Mouse (Mus musculus) G1E (cell line): ENCODE measurements around the gene Gpalpp1. TPM values are rescaled to one million over a fixed set of nuclear protein-coding genes. Genes with fewer than 3 reads are reported as not detected.

Experiments
- ATAC-seq: 2 replicates; pipeline ENCODE4 v1.8.0; 2016; ENCODE audit warnings: mild to moderate bottlenecking; ENCODE audit not compliant: insufficient number of reproducible peaks, poor library complexity, low FRiP score, severe bottlenecking; ENCODE audit errors: extremely low read depth
- DNase-seq: peaks from one replicate; pipeline ENCODE4 v3.0.0; 2012; ENCODE audit warnings: low spot score
- H3K27me3 ChIP-seq: 2 replicates; pipeline ENCODE4 v1.6.1; 2012; ENCODE audit warnings: mild to moderate bottlenecking, low read length, inconsistent platforms; ENCODE audit not compliant: insufficient read depth
- H3K36me3 ChIP-seq: replicated peaks from 2 replicates; pipeline ENCODE3; 2012; ENCODE audit warnings: mild to moderate bottlenecking, inconsistent platforms
- H3K4me1 ChIP-seq: 2 replicates; pipeline ENCODE4 v1.6.1; 2012; ENCODE audit warnings: low read depth, low read length, inconsistent platforms, mixed read lengths; ENCODE audit not compliant: insufficient read depth
- H3K4me3 ChIP-seq: 2 replicates; pipeline ENCODE4 v1.5.1; 2012; ENCODE audit warnings: low read depth, mild to moderate bottlenecking, inconsistent platforms, low read length, moderate library complexity, mixed read lengths
- H3K9me3 ChIP-seq: replicated peaks from 2 replicates; pipeline ENCODE4 v1.6.1; 2012; ENCODE audit warnings: inconsistent platforms
- CTCF ChIP-seq: IDR thresholded peaks from 2 replicates; pipeline ENCODE4 v1.5.1; 2012; ENCODE audit warnings: low read depth, low read length, inconsistent platforms, mixed read lengths
- GATA1 ChIP-seq: IDR thresholded peaks from 2 replicates; pipeline ENCODE4 v1.6.1; 2012; ENCODE audit warnings: borderline replicate concordance, low read length, inconsistent platforms, mixed read lengths
- GATA2 ChIP-seq: IDR thresholded peaks from 2 replicates; pipeline ENCODE4 v1.6.1; 2012; ENCODE audit warnings: low read depth, low read length, inconsistent platforms, borderline replicate concordance
- POLR2AphosphoS5 ChIP-seq: IDR thresholded peaks from 2 replicates; pipeline ENCODE4 v1.6.1; 2012; ENCODE audit warnings: low read depth, low read length, inconsistent platforms; ENCODE audit not compliant: insufficient replicate concordance
- TAL1 ChIP-seq: conservative IDR thresholded peaks from 2 replicates; pipeline ENCODE4 v1.6.1; 2012; ENCODE audit warnings: low read depth, low read length, inconsistent platforms, mixed read lengths
- polyA plus RNA-seq: library from polyadenylated mRNA; stranded (reverse); fragments of >175 nt; gene quantifications from 2 replicates; pipeline ENCODE4 v1.2.3, GENCODE M21; 2012
- total RNA-seq, 2 experiments: library from RNA; stranded (forward) in 1 of 2; stranded (reverse) in 1 of 2; fragments of 200-1000 nt in 1 of 2; fragments of >200 nt in 1 of 2; fragmentation: Nextera tagmentation in 1 of 2; gene quantifications; 2 replicates each; pipeline ENCODE4 v1.2.3; 2014 to 2017

Gpalpp1 gene
- total and polyA plus RNA-seq, 3 experiments, result 3.5 to 40.5 (median 26.6) TPM

DNA sequence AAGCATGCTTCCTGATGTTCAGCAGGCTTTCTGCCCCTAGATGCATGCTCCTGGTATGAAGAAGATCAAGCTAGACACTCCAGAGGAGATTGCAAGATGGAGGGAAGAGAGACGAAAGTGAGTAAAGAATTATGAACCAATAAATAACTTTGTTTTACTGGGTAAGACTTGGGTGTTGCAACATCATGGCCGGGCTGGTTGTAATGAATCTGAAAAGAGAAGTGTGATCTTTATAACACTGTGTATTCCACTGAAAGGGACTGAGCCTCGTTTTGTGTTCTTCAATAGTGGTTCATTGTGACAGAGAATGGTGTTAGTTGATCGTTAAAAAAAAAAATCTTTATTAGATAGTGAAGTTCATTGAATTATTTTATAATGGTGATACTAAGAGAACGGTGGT, 5.2 kb upstream of the Gpalpp1 start:
- Histone ChIP-seq H3K4me1 (peaks cover 43% of the 10 kb centered on the region), H3K27me3 (no peaks in the 10 kb centered on the region), H3K36me3 (peaks cover 71% of the 10 kb centered on the region), H3K9me3 (no peaks in the 10 kb centered on the region), H3K4me3 (no peak overlapping the region)
- TF ChIP-seq GATA2 (no peak), GATA1 (no peak), POLR2AphosphoS5 (no peak), TAL1 (no peak), CTCF (no peak)
- DNase-seq (no peak), ATAC-seq (no peak)

GRCm38 (mm10) chr14:76099543-76099942, 11.0 kb downstream of the Gpalpp1 start:
- no peak for ATAC-seq
- Histone ChIP-seq H3K9me3 (no peaks in the 10 kb centered on the region), H3K36me3 (peaks cover 88% of the 10 kb centered on the region), H3K27me3 (no peaks in the 10 kb centered on the region), H3K4me3 (no peak overlapping the region), H3K4me1 (no peaks in the 10 kb centered on the region)
- no peak for TF ChIP-seq CTCF
- DNase-seq, result no peak

DNA sequence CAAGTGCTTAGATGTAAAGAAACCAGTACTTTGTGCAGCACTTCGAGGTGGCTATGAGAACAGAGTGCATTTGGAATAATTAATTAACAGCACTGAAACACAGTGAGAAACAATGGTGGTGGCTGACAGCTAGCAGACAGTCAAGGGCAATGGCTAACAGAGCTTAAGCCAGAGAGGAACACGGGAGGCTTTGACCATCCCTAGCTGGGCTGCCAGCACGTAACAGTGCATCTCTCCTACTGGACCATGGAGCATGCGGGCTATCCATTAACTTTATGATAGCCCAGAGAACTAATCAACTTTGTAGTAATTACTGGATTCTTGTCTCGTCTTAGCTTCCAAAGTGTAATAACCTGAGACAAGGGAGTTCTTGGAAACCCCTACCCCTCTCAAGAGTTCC, 12.7 kb downstream of the Gpalpp1 start:
- no peak for TF ChIP-seq GATA1
- no peak for TF ChIP-seq CTCF
- TF ChIP-seq TAL1, result no peak
- no peak for TF ChIP-seq GATA2
- TF ChIP-seq POLR2AphosphoS5, result no peak
- Histone ChIP-seq H3K9me3 (no peaks in the 10 kb centered on the region), H3K27me3 (no peaks in the 10 kb centered on the region), H3K4me3 (no peak overlapping the region), H3K4me1 (no peaks in the 10 kb centered on the region), H3K36me3 (peaks cover 89% of the 10 kb centered on the region)
- ATAC-seq (no peak), DNase-seq (no peak)

DNA sequence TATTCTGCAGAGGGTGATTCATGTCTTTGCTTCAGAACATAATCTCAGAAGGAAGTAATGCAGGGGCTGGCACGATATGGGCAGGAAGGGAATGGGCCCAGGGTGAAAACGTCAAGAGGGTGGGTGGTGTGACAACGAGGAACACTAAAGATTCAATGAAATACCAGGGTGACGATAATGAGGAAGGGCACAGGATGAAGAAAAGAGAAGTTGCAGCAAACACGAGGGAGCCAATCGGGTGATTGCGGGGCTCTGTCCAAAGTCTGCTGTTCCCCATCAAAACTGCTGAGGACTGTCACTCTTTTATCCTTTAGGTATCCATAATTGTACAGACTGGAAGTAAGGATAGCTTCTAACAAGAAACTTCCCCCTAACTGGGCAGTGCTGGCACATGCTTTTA, 13.3 kb downstream of the Gpalpp1 start:
- TF ChIP-seq CTCF (no peak), GATA1 (no peak), TAL1 (no peak), POLR2AphosphoS5 (no peak), GATA2 (no peak)
- H3K4me3 ChIP-seq, result no peak overlapping the region
- no peaks in the 10 kb centered on the region for H3K9me3 ChIP-seq
- no peaks in the 10 kb centered on the region for H3K4me1 ChIP-seq
- peaks cover 91% of the 10 kb centered on the region for H3K36me3 ChIP-seq
- DNase-seq, result no peak
- ATAC-seq, result no peak
- no peaks in the 10 kb centered on the region for H3K27me3 ChIP-seq

DNA sequence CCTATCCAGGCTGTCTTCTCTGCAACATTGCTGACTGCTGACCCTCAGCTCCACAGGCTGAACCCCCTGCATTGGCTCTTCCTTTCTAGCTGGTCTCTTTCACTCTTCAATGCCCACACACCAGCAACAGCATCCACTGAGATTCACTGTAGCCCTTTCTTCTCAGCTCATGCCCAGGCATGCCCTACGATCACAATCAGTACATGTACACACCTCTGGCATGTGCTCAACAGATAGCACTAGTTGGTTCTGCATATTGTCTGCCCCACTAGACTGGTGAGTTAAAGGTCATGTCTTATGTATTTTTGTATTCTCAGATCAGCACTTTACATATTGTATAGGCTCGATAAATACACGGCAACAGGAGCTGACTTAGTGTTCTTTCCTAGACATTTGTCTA, 26.4 kb downstream of the Gpalpp1 start:
- peak; percentile 64 for ATAC-seq

GRCm38 (mm10) chr14:76082086-76082636, 28.4 kb downstream of the Gpalpp1 start:
- Histone ChIP-seq H3K36me3 (peaks cover 17% of the 10 kb centered on the region), H3K4me3 (no peak overlapping the region), H3K9me3 (no peaks in the 10 kb centered on the region), H3K27me3 (no peaks in the 10 kb centered on the region; the same call in none of the 2 replicates), H3K4me1 (peaks cover 27% of the 10 kb centered on the region)
- DNase-seq (no peak), ATAC-seq (no peak)
- TF ChIP-seq GATA2, result no peak
- no peak for TF ChIP-seq GATA1
- no peak for TF ChIP-seq POLR2AphosphoS5
- no peak for TF ChIP-seq CTCF
- TF ChIP-seq TAL1, result no peak

More for the DNA sequence above, 26.4 kb downstream of the Gpalpp1 start:
- Histone ChIP-seq H3K4me3 (no peak overlapping the region), H3K27me3 (no peaks in the 10 kb centered on the region; the same call in 1 of the 2 replicates), H3K9me3 (no peaks in the 10 kb centered on the region), H3K36me3 (peaks cover 28% of the 10 kb centered on the region), H3K4me1 (peaks cover 27% of the 10 kb centered on the region)
- TF ChIP-seq POLR2AphosphoS5 (no peak), GATA1 (no peak), GATA2 (no peak), CTCF (no peak), TAL1 (no peak)
- DNase-seq, result no peak

GRCm38 (mm10) chr14:76081451-76081850, 29.1 kb downstream of the Gpalpp1 start:
- ATAC-seq, result no peak
- peaks cover 10% of the 10 kb centered on the region for H3K36me3 ChIP-seq
- H3K27me3 ChIP-seq, result no peaks in the 10 kb centered on the region; the same call in none of the 2 replicates
- no peaks in the 10 kb centered on the region for H3K9me3 ChIP-seq
- no peak for TF ChIP-seq CTCF
- no peak for TF ChIP-seq TAL1
- TF ChIP-seq GATA2, result no peak
- TF ChIP-seq POLR2AphosphoS5, result no peak
- no peak for TF ChIP-seq GATA1
- H3K4me3 ChIP-seq, result no peak overlapping the region
- peaks cover 27% of the 10 kb centered on the region for H3K4me1 ChIP-seq
- DNase-seq, result no peak
